Mouse (Mus musculus): ENCODE results near the gene Ifnar2.

GRCm38 (mm10) chr16:91415391-91416189 lies 43.0 kb downstream of the Ifnar2 start:
- TF ChIP-seq POLR2A (IDR thresholded peaks at IDR 0.05; ENCODE audit: control insufficient read depth, low read depth, low read length) (no peak), CTCF (IDR thresholded peaks at IDR 0.05; ENCODE audit: control insufficient read depth, insufficient read depth, insufficient replicate concordance, low read depth, low read length) (no peak)

Measured in testis, adult 2 months (tissue).